Mouse (Mus musculus) midbrain, embryonic 16.5 days (tissue): ENCODE data around the gene Havcr2. TPM values are rescaled to one million over a fixed set of nuclear protein-coding genes. Genes with fewer than 3 reads are reported as not detected.

ENCODE experiments used
- polyA plus RNA-seq: library from polyadenylated mRNA; unstranded; fragments of >200 nt; fragmentation: Nextera tagmentation; extraction: Ambion mirVana; gene quantifications from 2 replicates; pipeline ENCODE4 v1.2.1, GENCODE M21; 2015

The Havcr2 gene
- polyA plus RNA-seq, 1 experiment from 2014 or later: 0.06 TPM

Other genes with a start within 250 kb of the Havcr2 start
- gene Fndc9, start 219.4 kb upstream of the Havcr2 start, polyA plus RNA-seq: 9.9 and 12.5 TPM in 2 replicates
- gene Cyfip2, start 142.1 kb upstream of the Havcr2 start, polyA plus RNA-seq: 98.9 and 103 TPM in 2 replicates
- not detected in 2 replicates for gene Itk, start 65.4 kb upstream of the Havcr2 start, polyA plus RNA-seq
- not detected in 2 replicates for gene Fam71b, start 58.4 kb upstream of the Havcr2 start, polyA plus RNA-seq
- 58.8 and 61.4 TPM in 2 replicates for gene Med7, start 18.0 kb upstream of the Havcr2 start, polyA plus RNA-seq
- not detected in 2 replicates for gene Gm12169, start 69.3 kb downstream of the Havcr2 start, polyA plus RNA-seq
- gene BC053393, start 116.6 kb downstream of the Havcr2 start, polyA plus RNA-seq: not detected in 2 replicates
- gene Dppa1, start 174.3 kb downstream of the Havcr2 start, polyA plus RNA-seq: not detected in 2 replicates